Mouse (Mus musculus): ENCODE data around the gene Htr3b.

GRCm38 (mm10) chr9:48981827-48982226 lies 17.0 kb upstream of the Htr3b start:
- no peak for TF ChIP-seq CTCF (IDR thresholded peaks at IDR 0.05; ENCODE audit: borderline replicate concordance, extremely low read depth, insufficient read depth, insufficient read length)
- TF ChIP-seq POLR2A (IDR thresholded peaks at IDR 0.05; ENCODE audit: borderline replicate concordance, extremely low read depth, insufficient read depth, insufficient read length, poor library complexity, severe bottlenecking) = no peak

Data from brain, embryonic 14.5 days (tissue).